Mouse (Mus musculus) adrenal gland, postnatal 36 days (tissue): ENCODE measurements around the gene Lrtm1. TPM values are rescaled to one million over a fixed set of nuclear protein-coding genes. Genes with fewer than 3 reads are reported as not detected.

Experiments used
- DNase-seq, 2 experiments: peaks; one replicate each; pipeline ENCODE4 v3.0.0; 2021; ENCODE audit warnings: mixed read lengths in 1 of 2
- long read RNA-seq, 2 experiments: library from polyadenylated mRNA; stranded (forward); transcript quantifications; one replicate each; pipeline ENCODE4 v2.0.0; 2021; ENCODE audit warnings: borderline sequencing depth in 2 of 2
- total RNA-seq, 2 experiments: library from RNA; stranded (reverse); gene quantifications; 2 replicates each; pipeline ENCODE4 v1.2.3; 2021

The Lrtm1 gene
- total RNA-seq, result not detected
- long read RNA-seq, experiment 1, result 0 reads
- long read RNA-seq, experiment 2, result 0 reads

DNA sequence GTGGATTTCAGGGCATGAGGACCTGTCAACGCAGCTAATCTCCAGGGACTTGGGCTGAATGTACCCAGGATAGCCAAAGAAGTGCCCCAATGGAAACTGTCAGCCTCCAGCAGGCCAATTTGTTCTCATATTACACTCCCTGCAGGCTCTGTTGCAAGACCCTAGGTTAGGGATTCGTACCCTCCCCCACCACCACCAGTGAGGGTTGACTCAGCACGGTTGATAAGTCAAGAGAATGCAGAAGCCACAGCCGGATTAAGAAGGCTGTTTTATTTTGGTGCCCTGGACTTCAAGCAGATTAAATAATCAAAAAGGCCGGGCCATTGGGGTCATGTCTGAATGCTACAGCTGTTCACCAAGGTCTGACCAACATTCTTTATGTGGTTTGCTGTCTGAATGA, at the start of gene Lrtm1:
TSS of gene Lrtm1 (plus strand) at position 326 of the 400 bp plus-strand sequence.
- peak; percentile 33 to 54 for DNase-seq

DNA sequence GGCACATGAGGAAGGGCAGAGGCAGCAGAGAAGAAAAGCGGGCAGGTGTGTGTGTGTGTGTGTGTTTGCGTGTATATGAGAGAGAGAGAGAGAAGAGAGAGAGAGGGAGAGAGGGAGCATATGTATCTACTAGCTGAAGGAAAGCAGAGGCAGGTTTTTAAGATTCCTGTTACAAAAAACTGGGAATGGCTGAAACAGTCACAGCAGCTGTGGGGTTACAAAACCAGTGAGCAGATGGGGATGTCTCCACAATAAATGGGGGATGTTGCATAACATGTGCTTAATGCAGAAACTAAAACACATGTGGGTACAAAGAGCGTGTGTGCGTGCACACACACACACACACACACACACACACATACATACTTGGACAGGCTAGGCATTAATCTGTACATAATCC, 48.8 kb upstream of the Lrtm1 start:
- DNase-seq, result no peak

DNA sequence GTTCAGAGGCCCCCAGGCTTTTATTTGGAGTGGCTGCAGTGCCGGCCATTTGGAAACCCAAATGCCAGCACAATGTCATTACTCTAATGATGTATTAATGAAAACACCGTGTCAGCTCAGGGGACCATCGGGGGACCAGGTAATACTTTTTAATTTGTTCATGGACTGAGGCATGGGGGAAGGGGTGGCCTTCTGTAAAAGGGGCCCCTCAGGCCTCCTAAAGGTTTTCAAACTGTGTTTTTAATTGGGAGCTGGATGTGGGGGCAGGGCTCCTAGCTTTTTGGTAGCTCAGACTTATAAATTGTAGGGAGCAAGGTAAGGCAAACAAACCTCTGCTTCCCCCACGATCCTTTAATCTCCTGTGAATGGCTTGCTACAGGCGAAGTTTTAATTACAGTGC, 45.4 kb upstream of the Lrtm1 start:
- no peak for DNase-seq

DNA sequence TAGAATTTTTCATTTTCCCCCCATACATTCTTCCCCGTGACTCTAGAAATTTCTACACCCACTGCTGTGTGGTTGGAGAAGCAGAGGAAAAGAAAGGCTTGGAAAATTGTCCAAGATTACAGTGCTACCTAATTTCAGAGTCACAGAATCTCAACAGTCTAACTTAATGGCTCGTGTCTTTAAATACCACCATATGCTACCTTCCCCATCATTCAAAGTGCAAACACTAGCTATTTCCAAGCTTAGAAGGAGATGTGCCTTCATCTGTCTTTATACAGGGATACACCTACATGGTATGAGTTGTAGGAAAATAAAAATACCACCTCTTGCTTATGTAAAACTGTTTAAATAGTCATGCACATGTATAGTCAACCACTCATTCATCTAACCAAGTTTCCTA, 38.8 kb upstream of the Lrtm1 start:
- no peak for DNase-seq

DNA sequence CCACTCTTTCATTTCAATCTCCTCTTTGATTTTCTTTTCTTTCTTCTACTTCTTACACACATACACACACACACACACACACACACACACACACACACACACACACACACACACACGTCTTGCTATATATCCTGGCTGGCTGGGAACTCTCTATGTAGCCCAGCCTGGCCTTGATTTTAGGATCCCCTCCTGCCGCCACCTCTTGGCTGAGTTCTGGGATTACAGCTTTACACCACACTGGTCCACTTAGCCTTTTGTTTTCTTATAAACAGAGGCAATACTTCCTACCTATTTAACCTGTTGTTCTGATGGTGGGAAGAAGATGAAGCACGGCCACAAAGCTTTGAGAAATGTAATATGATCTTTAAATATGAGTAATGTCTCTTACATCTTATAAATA, 37.5 kb upstream of the Lrtm1 start:
- no peak for DNase-seq

DNA sequence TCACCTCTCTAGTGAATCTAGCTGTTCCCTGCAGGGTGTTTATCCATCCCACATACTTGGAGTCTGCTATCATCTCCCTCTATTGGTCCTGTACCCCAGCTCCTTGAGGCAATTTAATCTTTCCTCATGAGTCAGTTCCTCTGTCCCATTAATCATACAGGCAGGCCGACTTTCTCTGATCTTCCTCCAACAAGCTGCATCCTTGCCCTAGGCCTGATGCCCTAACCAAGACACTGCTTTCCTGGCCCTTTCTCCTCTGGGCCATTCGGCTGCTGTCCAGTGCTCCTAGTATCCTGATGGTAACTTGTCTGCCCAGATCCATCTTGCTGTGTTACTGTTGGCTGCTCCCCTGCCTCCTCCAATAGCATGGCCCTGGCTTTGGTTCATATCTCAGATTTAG, 33.7 kb upstream of the Lrtm1 start:
- DNase-seq, result peak; percentile 66

DNA sequence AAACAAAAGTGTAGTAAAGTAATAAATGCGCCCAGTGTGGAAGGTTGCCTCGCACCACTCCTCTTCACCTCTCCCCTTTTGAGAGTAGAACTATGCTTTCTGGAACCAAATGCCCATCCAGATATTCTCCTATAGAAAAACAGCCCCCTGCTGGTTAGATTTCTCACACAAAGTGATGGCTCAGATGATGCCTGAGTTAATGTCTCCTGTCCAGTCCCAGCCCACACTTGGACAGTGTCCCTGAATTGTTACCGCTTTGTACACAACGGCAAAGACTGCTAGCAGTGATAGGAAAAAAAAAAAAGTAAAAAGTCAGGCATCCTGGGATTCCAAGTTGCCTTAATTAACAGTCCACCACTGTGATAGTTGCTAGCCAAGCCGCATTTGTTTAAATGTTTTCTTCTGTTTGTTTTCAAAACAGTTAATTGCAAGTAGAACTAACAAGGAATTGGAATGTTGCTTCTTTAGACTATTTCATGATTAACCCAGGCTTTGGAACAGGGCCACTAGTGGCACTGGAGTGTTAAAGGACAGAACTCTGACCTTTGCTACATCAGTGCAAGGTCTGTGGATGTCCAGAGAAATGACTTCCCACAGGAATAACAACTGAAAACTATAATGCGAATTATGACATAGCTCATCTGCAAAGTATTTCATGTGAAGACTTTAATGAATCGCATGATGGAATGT, 29.7 kb upstream of the Lrtm1 start:
- peak in 1 of 2 experiments; percentile 27 for DNase-seq

DNA sequence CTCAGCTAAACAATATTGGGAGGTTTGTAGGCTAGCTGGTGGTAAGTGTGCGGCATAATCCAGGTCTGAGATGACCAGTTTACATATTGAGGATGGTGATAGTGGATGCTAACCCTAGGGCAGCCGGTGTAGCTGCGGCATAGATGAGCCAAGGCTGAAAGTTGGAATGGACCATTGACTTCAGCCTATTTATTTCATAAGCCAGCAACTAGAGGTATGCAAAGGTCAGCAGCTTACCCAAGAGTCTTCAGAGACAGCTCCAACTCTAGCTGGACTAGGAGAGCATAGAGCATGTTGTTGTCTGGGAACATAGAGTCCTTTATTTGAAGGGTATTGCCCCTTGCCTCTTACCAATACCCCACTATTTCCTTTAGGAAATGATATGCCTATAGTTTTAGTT, 21.4 kb upstream of the Lrtm1 start:
- DNase-seq, result no peak

DNA sequence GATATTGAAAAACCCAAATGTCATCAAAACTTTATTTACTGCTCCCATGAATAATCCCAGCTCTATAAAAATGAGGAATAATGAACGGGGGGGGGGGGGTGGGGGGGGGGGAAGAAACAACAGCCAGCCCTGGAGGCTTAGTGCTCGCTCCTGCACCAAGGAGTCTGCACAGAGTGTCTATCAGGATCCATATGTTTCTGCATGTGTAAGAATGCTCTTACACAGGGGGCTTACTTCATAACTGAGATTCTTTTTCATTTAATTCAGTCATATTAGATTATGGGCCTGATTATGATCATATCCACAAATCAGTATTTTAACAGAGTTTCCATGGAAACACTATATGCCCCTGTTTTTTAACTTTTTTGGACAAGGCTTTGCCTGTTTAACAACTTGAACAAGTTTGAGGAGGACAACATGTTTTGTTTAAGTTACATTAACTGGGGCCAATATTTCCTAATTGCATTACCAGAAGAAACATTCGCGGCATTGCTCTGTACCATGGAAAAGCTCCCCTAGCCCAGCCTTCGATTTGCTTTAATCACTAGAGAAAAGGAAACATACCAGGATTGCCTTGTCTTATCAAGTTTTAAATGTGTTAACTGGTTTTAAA, 12.7 kb upstream of the Lrtm1 start:
- no peak for DNase-seq

DNA sequence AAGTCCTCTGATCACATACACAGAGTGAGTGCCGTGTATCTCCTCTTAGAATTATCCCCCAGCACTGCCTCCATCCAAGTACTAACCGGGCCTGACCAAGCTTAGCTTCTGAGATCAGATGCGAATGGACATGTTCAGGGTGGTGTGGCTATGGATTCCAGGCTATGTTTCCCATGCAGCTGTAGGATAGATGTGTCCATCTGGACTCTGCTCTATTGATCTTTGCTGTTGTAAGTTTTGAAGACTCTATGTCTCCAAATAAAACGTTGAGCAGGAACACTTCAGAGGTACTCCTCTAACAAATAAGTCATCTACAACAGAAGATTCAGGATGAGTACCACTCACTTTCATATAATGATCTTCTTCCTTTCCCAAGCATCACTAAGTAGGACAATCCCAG, 8.4 kb upstream of the Lrtm1 start:
- no peak for DNase-seq

DNA sequence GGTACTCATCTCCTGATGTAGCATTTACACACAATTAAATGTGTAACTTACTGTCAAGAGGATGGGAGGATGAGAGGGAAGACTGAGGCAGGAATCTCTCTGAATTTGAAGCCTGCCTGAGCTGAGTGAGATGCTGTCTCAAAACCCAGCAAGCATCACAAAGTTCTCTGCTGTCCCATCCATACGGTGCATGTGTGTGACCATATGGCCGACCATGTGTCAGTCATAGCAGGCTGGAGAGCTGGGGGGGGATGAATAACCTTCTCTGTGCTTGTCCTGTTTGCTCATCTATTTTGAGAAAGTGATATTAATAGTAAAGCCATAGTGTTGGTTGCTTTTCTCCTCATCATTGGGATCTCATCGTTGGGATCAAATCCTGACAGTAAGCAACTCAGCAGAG, 4.8 kb upstream of the Lrtm1 start:
- DNase-seq, result no peak

DNA sequence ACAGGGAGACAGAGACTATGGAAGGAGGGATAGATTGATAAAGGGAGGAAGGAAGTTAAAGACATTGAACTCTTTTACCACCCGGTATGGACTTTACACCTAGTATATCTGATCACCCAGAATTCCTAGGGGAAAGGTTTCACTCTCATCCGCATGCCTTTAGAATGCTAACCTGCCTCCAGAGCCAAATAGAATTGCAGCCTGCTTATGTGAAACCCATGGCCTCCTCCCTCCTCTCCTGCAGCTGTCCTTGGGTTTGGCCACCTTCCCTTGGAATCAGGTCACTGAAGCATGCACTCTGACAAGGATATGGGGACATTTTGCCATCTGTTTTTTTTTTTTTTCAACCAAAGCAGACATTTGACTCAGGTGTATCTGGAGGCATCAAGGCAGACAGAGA, 3.3 kb upstream of the Lrtm1 start:
- DNase-seq, result peak; percentile 9 to 15

DNA sequence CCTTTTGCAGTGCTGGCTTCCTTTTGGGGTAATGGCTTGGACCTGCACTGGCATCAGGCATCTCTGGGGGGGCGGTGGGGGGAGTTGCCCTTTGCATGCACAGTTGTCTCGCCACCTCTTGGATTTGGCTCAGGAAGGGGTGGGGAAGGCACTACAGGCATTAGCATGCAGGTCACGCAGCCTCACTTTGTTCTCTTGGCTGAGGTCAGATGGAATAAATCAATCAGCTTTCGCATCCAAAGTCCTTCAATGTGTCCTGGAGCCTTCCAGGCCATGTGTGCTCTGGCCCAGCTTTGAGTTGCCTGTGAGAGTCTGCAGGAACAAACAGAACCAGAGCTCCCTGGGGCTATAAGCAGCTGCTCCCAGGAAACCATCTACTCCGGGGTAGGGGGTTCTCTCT, 2.1 kb upstream of the Lrtm1 start:
- DNase-seq, result peak in 1 of 2 experiments; percentile 8

DNA sequence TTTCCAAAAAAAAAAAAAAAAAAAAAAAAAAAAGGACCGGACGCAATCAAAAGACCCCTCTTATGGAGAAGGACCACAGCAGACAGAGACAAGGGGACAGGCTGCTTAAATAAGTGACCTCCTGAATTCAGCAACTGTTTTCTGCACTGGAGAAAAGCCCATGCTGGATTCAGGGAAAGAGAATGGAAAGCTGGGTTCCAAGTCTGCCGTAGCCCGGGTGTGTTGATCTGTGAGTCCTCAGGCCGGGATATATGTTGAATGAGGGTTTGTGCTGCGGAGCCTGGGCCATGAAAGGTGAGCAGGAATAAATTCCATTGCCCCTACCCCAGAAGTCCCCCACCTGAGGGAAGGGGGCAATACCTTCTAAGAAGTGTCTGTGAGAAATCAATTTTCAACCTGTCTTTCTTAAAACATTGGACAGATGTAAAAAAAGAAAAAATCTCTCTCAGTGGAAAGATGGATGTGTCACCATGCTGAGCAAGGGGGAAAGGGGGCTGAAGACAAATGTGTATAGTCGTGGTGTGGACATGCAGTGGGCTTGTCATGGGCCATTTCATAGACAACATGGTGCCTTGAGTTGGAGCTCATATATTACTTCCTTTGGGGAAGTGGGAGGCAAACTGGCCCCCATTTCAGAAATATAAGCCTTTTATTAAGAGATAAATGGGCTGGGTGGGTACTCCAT, 450 bp downstream of the Lrtm1 start:
- DNase-seq, result no peak

DNA sequence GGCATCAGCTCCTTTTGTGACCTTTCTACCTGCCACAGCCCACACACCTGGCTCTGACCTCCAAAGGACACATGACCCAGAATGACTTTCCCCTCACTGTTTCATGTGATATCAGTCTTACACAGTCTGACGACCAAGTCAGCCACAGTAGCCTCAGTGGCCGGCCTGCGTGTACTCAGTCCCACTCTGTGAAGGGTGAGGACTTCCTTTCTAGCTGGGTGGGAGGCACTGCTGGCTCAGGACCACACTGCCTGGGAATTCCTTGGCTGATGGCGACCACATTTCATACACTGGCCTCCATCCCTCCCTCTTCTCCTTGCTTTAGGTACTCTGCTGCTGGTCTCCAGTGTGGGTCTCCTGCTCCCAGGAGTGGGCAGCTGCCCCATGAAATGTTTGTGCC, 3.3 kb downstream of the Lrtm1 start:
- DNase-seq, result no peak

DNA sequence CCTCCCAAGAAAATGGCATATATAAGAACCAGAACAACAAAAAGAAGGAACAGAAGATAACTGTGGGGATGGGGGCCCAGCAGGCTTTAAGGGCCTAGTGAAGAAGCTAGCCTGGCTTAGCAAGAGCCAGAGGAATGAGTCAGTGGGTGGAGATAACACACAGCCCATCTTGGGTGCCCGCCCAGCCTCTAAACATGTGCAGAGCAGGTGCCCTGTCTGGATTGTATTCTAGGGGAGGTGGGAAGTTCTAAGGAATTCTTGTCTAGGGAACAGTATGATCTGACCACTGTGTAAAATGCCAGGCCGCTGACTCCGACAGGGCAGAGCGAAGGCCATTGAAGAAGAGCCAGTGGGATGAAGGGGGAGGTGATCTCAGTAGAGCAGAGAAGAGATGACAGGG, 5.2 kb downstream of the Lrtm1 start:
- no peak for DNase-seq

DNA sequence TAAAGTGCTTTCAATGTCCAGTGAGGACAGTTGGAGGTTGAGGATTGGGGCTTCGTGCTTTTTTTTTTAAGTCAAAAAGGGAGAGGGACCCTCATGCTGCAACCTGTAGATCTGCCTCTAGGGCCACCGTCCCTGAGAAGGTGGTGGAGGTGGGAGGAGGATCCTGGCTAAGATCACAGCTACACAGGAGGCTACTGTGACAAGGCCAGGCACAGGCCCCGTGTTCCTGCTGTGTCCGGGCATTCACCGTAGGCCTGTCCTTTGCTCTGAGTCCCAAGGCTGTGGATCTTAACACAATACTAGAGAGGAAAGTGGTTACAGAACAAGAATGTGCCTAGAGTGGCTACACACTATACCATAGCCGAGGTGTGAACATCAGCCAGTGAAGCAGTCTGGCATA, 7.3 kb downstream of the Lrtm1 start:
- DNase-seq, result no peak

DNA sequence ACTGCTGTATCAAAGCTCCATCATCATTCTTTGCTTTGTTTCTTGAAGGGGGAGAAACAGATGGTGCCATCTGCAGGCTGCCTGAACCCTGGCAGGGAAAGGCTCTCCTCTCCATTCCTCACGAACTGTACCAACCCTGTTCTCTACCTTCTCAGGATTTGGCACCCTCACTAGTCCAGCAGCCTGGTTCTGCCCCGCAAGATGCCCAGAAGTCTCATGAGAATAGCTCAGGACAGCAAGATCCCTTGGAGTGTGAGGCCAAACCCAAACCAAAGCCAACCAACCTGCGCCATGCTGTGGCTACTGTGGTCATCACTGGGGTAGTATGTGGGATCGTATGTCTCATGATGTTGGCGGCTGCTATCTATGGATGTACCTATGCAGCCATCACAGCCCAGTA, 9.3 kb downstream of the Lrtm1 start:
- no peak for DNase-seq

DNA sequence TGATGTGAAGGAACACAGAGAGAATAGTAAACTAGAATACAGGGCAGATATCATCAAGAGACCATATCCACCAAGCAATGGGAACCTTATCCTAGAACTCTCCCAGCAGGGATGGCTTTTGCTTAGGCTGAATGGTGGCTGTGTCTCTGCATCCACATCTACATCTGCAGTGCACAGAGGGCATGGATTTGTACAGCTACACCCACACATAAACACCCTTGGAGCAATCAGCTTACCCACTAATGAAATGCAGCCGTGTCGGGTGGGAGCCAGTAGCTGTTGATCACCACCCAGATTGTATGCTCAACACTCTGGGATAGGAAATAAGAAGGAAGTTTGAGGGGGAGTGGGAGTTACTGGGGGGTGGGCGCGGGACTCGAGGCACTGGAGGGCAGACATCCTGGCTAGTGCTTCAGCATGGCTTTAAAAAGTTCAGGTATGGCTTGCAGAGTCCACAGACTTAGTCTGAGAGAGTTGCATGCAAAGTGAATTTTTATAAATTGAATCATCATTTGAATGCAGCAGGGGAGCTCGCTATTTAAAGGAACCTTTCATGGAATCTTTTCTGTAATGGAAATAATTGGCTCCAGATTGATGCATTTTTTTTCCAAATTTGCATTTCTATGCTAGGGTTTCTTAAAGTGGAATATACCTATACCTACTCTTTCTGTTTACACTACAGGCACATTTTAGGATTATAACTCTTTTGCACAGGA, 10.5 kb downstream of the Lrtm1 start:
- DNase-seq, result no peak

DNA sequence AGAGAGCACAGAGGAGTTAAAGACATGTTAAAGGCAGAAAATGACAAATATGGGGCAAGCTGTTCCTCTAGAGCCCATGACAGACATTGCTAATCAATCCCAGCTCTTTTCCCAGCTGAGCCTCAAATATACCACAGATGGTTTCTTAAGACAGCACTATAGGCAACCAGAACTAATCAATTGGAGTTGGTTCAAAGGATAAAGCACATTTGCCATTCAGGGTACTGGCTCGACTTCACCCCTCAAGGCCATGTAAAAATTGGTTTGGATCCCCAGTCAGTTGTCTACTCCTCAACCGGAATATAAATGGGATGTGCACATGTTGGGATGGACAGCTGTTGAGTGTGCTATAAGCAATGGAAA, 11.1 kb downstream of the Lrtm1 start:
- no peak for DNase-seq

DNA sequence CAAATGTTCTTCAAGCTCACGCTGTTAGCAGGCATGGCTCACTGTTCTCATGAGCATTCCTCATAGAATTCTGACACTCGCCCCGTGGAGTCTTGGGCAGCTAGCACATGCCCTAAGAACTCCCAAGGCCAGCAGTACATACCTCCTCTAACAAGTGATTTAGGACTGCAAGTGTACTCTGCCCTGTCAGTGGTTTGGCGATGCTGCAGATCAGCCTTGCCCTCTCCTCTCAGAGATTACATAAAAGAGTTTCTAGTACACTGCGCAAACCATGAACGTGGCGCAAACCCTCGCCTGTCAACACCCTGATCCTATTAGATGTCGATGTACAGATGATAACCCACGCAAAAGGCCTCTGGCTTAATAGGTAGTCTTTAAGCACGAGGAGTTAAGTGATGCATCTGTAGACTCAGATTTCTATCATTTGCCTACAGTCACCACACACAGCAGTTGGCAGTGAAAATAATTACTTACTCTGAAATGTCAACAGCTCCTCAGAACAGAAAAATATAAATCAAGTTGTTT, 11.9 kb downstream of the Lrtm1 start:
- DNase-seq, result peak; percentile 43 to 56

DNA sequence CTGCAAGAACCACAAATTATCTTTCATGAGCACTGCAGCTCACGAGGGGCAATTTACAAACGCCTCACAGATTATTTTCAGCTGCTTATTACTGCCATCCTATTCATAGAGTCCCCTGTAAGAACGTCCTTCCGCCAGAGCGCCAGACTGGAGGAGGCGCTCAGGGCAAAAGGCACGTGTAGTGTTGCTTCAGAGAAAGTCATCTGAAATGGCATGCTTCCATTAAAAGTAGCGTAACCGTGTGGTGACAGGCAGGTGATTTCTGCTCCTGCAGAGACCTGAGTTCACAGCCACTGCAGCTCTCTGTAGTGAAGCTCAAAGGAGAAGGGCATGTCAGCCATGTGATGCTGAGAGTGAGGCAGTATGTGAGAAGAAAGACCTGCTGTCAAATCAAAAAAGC, 12.5 kb downstream of the Lrtm1 start:
- DNase-seq, result no peak

DNA sequence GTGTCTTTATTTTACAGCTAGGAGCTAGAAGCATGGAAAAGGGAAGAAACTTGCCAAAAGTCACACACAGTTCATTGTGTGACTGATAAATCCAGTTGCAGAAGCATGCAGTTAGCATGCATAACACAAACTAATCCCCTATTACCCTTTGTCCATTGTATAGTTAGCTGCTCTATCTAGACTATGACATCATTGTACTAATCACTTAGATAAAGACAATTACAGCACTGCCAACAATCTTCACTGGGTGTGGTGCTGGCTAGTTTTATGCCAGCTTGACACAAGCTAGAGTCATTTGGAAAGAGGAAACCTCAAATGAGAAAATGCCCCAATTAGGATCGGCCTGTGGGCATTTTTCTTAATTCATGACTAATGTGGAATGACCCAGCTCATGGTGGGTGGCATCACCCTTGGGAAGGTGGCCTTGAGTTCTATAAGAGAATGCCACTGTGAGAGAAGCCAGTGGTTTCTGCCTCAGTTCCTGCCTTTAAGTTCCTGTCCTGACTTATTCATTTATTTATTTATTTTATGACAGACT, 13.9 kb downstream of the Lrtm1 start:
- DNase-seq, result no peak
